Mouse (Mus musculus) ES-E14 (cell line): ENCODE data around the gene Plp2. TPM values are rescaled to one million over a fixed set of nuclear protein-coding genes. Genes with fewer than 3 reads are reported as not detected.

Experiments used
- DNase-seq: peaks from one replicate; pipeline ENCODE4 v3.0.0-alpha.2; 2013; ENCODE audit warnings: low read depth, low spot score
- H3K27ac ChIP-seq: 2 replicates; pipeline ENCODE4 v1.5.1; 2012; ENCODE audit warnings: low read depth, mild to moderate bottlenecking, low read length, moderate library complexity, mixed read lengths; ENCODE audit not compliant: poor library complexity, insufficient read depth, severe bottlenecking
- H3K36me3 ChIP-seq: 2 replicates; pipeline ENCODE4 v1.6.1; 2012; ENCODE audit warnings: mild to moderate bottlenecking, low read length, moderate library complexity, mixed read lengths; ENCODE audit not compliant: control insufficient read depth, poor library complexity, insufficient read depth, severe bottlenecking
- H3K4me1 ChIP-seq, 2 experiments: fragments of 150-350 bp in 1 of 2; sonication (generic) in 1 of 2; 2 replicates each; pipeline ENCODE4 v1.6.1; 2012; ENCODE audit warnings: low read length in 2 of 2, mild to moderate bottlenecking in 1 of 2, mixed read lengths in 1 of 2; ENCODE audit not compliant: control insufficient read depth in 2 of 2, insufficient read depth in 2 of 2, poor library complexity in 1 of 2
- H3K4me3 ChIP-seq, 2 experiments: fragments of 150-350 bp in 1 of 2; sonication (generic) in 1 of 2; 2 replicates each; pipeline ENCODE4 v1.5.1; 2012; ENCODE audit warnings: low read length in 2 of 2, low read depth in 1 of 2, mild to moderate bottlenecking in 1 of 2, mixed read lengths in 1 of 2; ENCODE audit not compliant: insufficient read depth in 1 of 2, poor library complexity in 1 of 2, severe bottlenecking in 1 of 2
- H3K9ac ChIP-seq: 2 replicates; pipeline ENCODE4 v1.6.1; 2012; ENCODE audit warnings: low read depth, mild to moderate bottlenecking, low read length, mixed read lengths; ENCODE audit not compliant: poor library complexity, insufficient read depth, severe bottlenecking
- H3K9me3 ChIP-seq: fragments of 150-350 bp; sonication (generic); 2 replicates; pipeline ENCODE4 v1.6.1; 2012; ENCODE audit warnings: low read depth, mild to moderate bottlenecking, low read length; ENCODE audit not compliant: control insufficient read depth, insufficient read depth
- CHD2 ChIP-seq: IDR thresholded peaks from 2 replicates; pipeline ENCODE4 v1.6.1; 2014; ENCODE audit warnings: mild to moderate bottlenecking, low read depth, low read length, inconsistent platforms
- HCFC1 ChIP-seq: IDR thresholded peaks from 2 replicates; pipeline ENCODE4 v1.6.1; 2012; ENCODE audit warnings: low read length, inconsistent platforms, borderline replicate concordance; ENCODE audit not compliant: insufficient read depth
- MAFK ChIP-seq: IDR thresholded peaks from 2 replicates; pipeline ENCODE4 v1.6.1; 2014; ENCODE audit warnings: mild to moderate bottlenecking, low read depth, low read length, inconsistent platforms; ENCODE audit not compliant: insufficient read depth
- ZC3H11A ChIP-seq: IDR thresholded peaks from 2 replicates; pipeline ENCODE4 v1.6.1; 2012; ENCODE audit warnings: low read depth, mild to moderate bottlenecking, inconsistent platforms, low read length, borderline replicate concordance
- ZNF384 ChIP-seq: IDR thresholded peaks from 2 replicates; pipeline ENCODE4 v1.6.1; 2012; ENCODE audit warnings: low read depth, low read length, inconsistent platforms
- in situ Hi-C, 2 experiments: fragments of 600-800 bp; cut with MboI; formaldehyde crosslinking; loops; one replicate each; pipeline ENCODE4 v1.15.1; 2025; ENCODE audit warnings: low sequenced_read_pairs in 2 of 2, inconsistent platforms in 1 of 2; ENCODE audit not compliant: unreplicated experiment in 2 of 2
- total RNA-seq: library from RNA; depleted of rRNA; stranded (reverse); fragments of 300-350 nt; gene quantifications from 2 replicates; pipeline ENCODE4 v1.2.3, GENCODE M21; 2012; rRNA removed

The Plp2 gene
- total RNA-seq, 1 experiment, result 278 TPM

GRCm38 (mm10) chrX:7635101-7635500 lies 36.1 kb downstream of the Plp2 start:
- in situ Hi-C loops, result no loop called here
- TF ChIP-seq HCFC1 (no peak), CHD2 (no peak), ZC3H11A (no peak), MAFK (no peak), ZNF384 (no peak)
- H3K36me3 ChIP-seq, result no peaks in the 10 kb centered on the region

GRCm38 (mm10) chrX:7632560-7632959 lies 38.6 kb downstream of the Plp2 start:
- no peak for DNase-seq
- Histone ChIP-seq H3K9ac (no peak overlapping the region), H3K4me3 (no peak overlapping the region), H3K36me3 (no peaks in the 10 kb centered on the region), H3K9me3 (no peaks in the 10 kb centered on the region), H3K27ac (no peak overlapping the region), H3K4me1 (no peaks in the 10 kb centered on the region)
- TF ChIP-seq CHD2 (no peak), ZC3H11A (no peak), ZNF384 (no peak), MAFK (no peak), HCFC1 (no peak)
- in situ Hi-C loops, result no loop called here

More at GRCm38 (mm10) chrX:7635101-7635500, 36.1 kb downstream of the Plp2 start:
- H3K4me1 ChIP-seq, result peaks cover 0 to 6% of the 10 kb centered on the region in 2 experiments; a peak in 1 of 4 replicates
- H3K27ac ChIP-seq, result no peak overlapping the region
- H3K9me3 ChIP-seq, result no peaks in the 10 kb centered on the region
- DNase-seq, result no peak
- H3K9ac ChIP-seq, result no peak overlapping the region
- H3K4me3 ChIP-seq, result no peak overlapping the region

Other genes with a start within 250 kb of the Plp2 start
- gene Foxp3, start 97.7 kb downstream of the Plp2 start, total RNA-seq, result 0.49 and 0.63 TPM in 2 replicates
- gene Ppp1r3f, start 97.1 kb downstream of the Plp2 start, total RNA-seq, result 1.7 and 2.4 TPM in 2 replicates
- 19.5 and 23.9 TPM in 2 replicates for gene Ccdc22, start 65.9 kb downstream of the Plp2 start, total RNA-seq
- 0.16 TPM in 1 of 2 replicates, not detected in the other for gene Cacna1f, start 64.3 kb downstream of the Plp2 start, total RNA-seq
- gene Syp, start 32.9 kb downstream of the Plp2 start, total RNA-seq, result 1.6 and 4.9 TPM in 2 replicates
- 1.5 and 2.2 TPM in 2 replicates for gene Prickle3, start 14.1 kb downstream of the Plp2 start, total RNA-seq
- gene Magix, start 9.9 kb upstream of the Plp2 start, total RNA-seq, result 0.11 and 0.36 TPM in 2 replicates
- gene Gpkow, start 25.7 kb upstream of the Plp2 start, total RNA-seq, result 9.5 and 11.5 TPM in 2 replicates
- 55.3 and 57.6 TPM in 2 replicates for gene Wdr45, start 42.9 kb upstream of the Plp2 start, total RNA-seq
- gene Gm45208, start 50.9 kb upstream of the Plp2 start, total RNA-seq, result 0.26 TPM in 1 of 2 replicates, not detected in the other
- gene Praf2, start 57.0 kb upstream of the Plp2 start, total RNA-seq, result 41.9 and 48.0 TPM in 2 replicates
- gene Ccdc120, start 79.5 kb upstream of the Plp2 start, total RNA-seq, result 15.8 and 22.9 TPM in 2 replicates
- 32.3 and 45.8 TPM in 2 replicates for gene Tfe3, start 91.2 kb upstream of the Plp2 start, total RNA-seq
- 14.9 and 22.6 TPM in 2 replicates for gene Gripap1, start 118.4 kb upstream of the Plp2 start, total RNA-seq
- 3.1 and 5.4 TPM in 2 replicates for gene Kcnd1, start 150.9 kb upstream of the Plp2 start, total RNA-seq
- 65.3 and 71.0 TPM in 2 replicates for gene Otud5, start 170.0 kb upstream of the Plp2 start, total RNA-seq
- gene Pim2, start 206.9 kb upstream of the Plp2 start, total RNA-seq, result 17.2 and 20.8 TPM in 2 replicates
- gene Slc35a2, start 212.6 kb upstream of the Plp2 start, total RNA-seq, result 38.3 and 51.2 TPM in 2 replicates
- gene Pqbp1, start 227.9 kb upstream of the Plp2 start, total RNA-seq, result 47.3 and 69.9 TPM in 2 replicates
- gene Timm17b, start 228.0 kb upstream of the Plp2 start, total RNA-seq, result 39.2 and 58.5 TPM in 2 replicates
- not detected in 2 replicates for gene Gm10491, start 236.4 kb upstream of the Plp2 start, total RNA-seq
- not detected in 2 replicates for gene Gm10490, start 238.2 kb upstream of the Plp2 start, total RNA-seq
- gene Pcsk1n, start 248.4 kb upstream of the Plp2 start, total RNA-seq, result 10.5 and 25.2 TPM in 2 replicates